Mouse (Mus musculus) liver, embryonic 14.5 days (tissue): ENCODE measurements around the gene Cox10.

Experiments
- CTCF ChIP-seq: IDR thresholded peaks from 2 replicates; pipeline ENCODE4 v1.5.1; 2016; ENCODE audit warnings: antibody characterized with exemption, low read depth, control low read depth
- EP300 ChIP-seq: IDR thresholded peaks from 2 replicates; pipeline ENCODE4 v1.6.1; 2016; ENCODE audit warnings: antibody characterized with exemption, low read depth

- TF ChIP-seq EP300 (no peak), CTCF (no peak)
Observed at GRCm38 (mm10) chr11:63926901-63927300, 152.4 kb downstream of the Cox10 start.
